Mouse (Mus musculus) kidney, embryonic 14.5 days (tissue): ENCODE data around the gene Pde9a. TPM values are rescaled to one million over a fixed set of nuclear protein-coding genes. Genes with fewer than 3 reads are reported as not detected.

Source experiments
- ATAC-seq: fragments of 200-750 bp; cut with Nextera tagmentation; 2 replicates; pipeline ENCODE4 v1.8.0; 2017; ENCODE audit warnings: moderate number of reproducible peaks, mild to moderate bottlenecking, moderate TSS enrichment, moderate library complexity; ENCODE audit not compliant: low FRiP score, low TSS enrichment
- H3K27ac ChIP-seq: fragments of 300-500 bp; sonication (generic); 2 replicates; pipeline ENCODE4 v1.5.1; 2014; ENCODE audit warnings: low read depth, mild to moderate bottlenecking, low read length, moderate library complexity, mixed read lengths
- H3K27me3 ChIP-seq: fragments of 300-500 bp; sonication (generic); 2 replicates; pipeline ENCODE4 v1.6.1; 2014; ENCODE audit warnings: mild to moderate bottlenecking, low read length; ENCODE audit not compliant: control insufficient read depth, insufficient read depth
- H3K36me3 ChIP-seq: fragments of 300-500 bp; sonication (generic); 2 replicates; pipeline ENCODE4 v1.6.1; 2014; ENCODE audit warnings: low read length, mixed read lengths; ENCODE audit not compliant: control insufficient read depth, insufficient read depth
- H3K4me1 ChIP-seq: fragments of 300-500 bp; sonication (generic); 2 replicates; pipeline ENCODE4 v1.6.1; 2014; ENCODE audit warnings: low read length, mixed read lengths; ENCODE audit not compliant: control insufficient read depth, insufficient read depth
- H3K4me2 ChIP-seq: fragments of 300-500 bp; sonication (generic); replicated peaks from 2 replicates; pipeline ENCODE4 v1.6.1; 2014; ENCODE audit warnings: low read depth, mild to moderate bottlenecking, low read length
- H3K4me3 ChIP-seq: fragments of 300-500 bp; sonication (generic); 2 replicates; pipeline ENCODE4 v1.5.1; 2014; ENCODE audit warnings: mild to moderate bottlenecking, low read length
- H3K9ac ChIP-seq: fragments of 300-500 bp; sonication (generic); 2 replicates; pipeline ENCODE4 v1.6.1; 2014; ENCODE audit warnings: low read depth, mild to moderate bottlenecking, low read length, moderate library complexity
- H3K9me3 ChIP-seq: fragments of 300-500 bp; sonication (generic); 2 replicates; pipeline ENCODE4 v1.6.1; 2016; ENCODE audit warnings: low read length; ENCODE audit not compliant: control insufficient read depth
- WGBS: fragments of 180-500 bp; shearing (Covaris S2); extraction: QIAGEN DNeasy Blood & Tissue Kit; methylation state at CpG from one replicate; pipeline ENCODE4 v1.1.7; 2014; 5-methylcytosine and 5-hydroxymethylcytosine counted together
- polyA plus RNA-seq: library from polyadenylated mRNA; unstranded; fragments of >200 nt; fragmentation: Nextera tagmentation; extraction: Ambion mirVana; gene quantifications from 2 replicates; pipeline ENCODE4 v1.2.1, GENCODE M21; 2014

Pde9a gene
- polyA plus RNA-seq, 1 experiment from 2014 or later = 37.6 TPM

DNA sequence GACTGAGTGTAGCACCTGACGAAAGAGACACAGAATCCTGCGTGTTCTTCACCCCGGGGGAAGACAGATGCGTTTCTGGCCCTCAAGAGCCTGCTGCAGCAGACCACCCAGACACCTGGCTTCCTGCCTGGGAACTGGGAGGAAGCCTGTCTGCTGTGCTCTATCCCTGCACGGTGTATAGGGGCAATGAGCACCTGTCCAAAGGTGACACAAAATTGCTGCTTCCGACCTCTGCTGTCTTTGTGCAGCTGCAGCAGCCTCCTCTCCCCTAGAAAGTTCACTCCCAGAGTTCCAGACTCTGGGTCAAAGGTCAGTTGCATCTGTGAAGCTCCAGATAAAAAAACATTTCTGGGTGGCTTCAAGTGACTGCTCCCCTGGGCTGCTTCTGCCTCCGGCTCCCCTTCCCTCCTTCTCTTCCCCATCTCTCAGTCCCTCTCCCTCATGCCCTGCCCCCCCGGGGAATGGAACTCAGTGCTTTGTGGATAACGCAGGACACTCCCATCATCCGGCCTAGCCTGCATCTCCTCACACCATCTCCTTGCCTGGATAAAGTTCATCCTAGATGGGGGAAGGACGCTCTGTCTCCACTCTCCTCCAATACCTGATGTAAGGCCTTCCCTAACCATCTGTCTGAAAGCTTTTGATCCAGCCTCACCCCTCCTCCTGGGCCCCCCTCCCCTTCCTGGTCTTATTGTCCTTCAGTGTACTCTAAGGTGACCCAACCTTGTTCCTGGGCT lies 93.3 kb downstream of the Pde9a start:
- Histone ChIP-seq H3K9me3 (no peaks in the 10 kb centered on the region), H3K4me2 (no peak overlapping the region), H3K27me3 (no peaks in the 10 kb centered on the region), H3K4me3 (no peak overlapping the region), H3K9ac (no peak overlapping the region), H3K27ac (no peak overlapping the region), H3K36me3 (peaks cover 5% of the 10 kb centered on the region; the same call in 1 of the 2 replicates), H3K4me1 (no peaks in the 10 kb centered on the region)
- ATAC-seq = no peak; the same call in 1 of the 2 replicates
- WGBS = 48% methylated on average over 11 of the region's 11 CpGs

DNA sequence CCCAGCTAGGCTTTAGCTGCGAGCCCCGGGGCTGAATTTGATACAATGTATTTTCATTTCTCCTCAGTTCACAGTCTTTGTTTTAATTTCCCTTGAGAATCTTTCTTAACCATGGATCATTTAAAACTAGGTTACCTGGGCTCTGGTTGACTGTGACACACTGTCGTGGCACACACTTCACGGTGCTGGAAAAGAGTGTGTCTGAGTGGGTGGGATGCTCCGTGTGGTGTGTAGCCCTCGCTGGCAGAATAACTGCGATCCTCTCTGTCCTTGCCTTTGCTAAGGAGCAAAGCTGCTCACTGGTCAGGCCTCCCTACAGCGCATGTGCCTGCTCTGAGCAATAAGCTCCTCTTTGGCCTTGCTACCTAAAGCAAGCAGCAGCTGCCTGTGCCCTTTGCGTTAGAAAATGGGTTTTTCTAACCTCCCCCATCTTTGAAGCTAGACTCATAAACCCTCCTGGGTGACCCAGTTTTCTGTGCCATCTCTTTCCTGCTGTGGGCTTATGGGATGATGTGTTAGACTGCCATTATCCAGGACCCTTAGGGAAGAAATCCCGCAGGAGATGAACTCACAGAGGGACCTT lies 100.7 kb downstream of the Pde9a start:
- Histone ChIP-seq H3K36me3 (no peaks in the 10 kb centered on the region), H3K9ac (no peak overlapping the region), H3K27me3 (no peaks in the 10 kb centered on the region), H3K27ac (no peak overlapping the region), H3K4me1 (no peaks in the 10 kb centered on the region), H3K9me3 (no peaks in the 10 kb centered on the region), H3K4me2 (no peak overlapping the region), H3K4me3 (no peak overlapping the region)
- WGBS = 64% methylated on average over 10 of the region's 10 CpGs
- ATAC-seq = no peak

DNA sequence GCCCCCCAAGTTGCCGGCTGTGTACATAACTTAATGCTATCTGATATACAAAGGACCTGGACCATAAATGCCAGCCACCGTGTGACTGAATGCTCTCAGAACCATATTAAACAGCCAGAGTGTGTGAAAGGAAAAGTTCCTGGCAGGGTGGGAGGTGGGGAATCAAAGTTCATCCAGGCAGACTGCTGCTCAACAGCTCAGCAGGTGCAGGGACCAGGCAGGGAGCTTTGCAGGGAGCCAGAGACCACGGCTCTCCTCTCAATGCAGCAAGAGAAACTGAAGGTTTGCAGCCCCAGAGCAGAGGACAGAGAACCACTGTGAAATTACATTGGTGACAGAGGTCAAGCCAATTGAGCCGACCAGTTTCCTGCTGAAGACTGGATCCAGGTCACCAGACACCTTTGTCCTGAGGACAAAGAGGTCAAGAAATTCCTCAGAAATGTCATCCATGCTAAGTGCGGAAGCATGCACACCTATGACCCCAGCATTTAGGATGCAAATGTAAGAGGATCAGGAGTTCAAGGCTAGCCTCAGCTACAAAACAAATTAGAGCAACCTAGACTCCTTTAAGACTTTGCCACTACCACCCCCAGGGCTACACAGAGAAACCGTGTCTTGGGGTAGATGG lies 101.5 kb downstream of the Pde9a start:
- Histone ChIP-seq H3K9ac (no peak overlapping the region), H3K9me3 (no peaks in the 10 kb centered on the region), H3K27ac (no peak overlapping the region), H3K4me2 (no peak overlapping the region), H3K27me3 (no peaks in the 10 kb centered on the region), H3K4me1 (no peaks in the 10 kb centered on the region), H3K36me3 (no peaks in the 10 kb centered on the region), H3K4me3 (no peak overlapping the region)
- 24% methylated on average over 6 of the region's 6 CpGs for WGBS
- no peak for ATAC-seq

DNA sequence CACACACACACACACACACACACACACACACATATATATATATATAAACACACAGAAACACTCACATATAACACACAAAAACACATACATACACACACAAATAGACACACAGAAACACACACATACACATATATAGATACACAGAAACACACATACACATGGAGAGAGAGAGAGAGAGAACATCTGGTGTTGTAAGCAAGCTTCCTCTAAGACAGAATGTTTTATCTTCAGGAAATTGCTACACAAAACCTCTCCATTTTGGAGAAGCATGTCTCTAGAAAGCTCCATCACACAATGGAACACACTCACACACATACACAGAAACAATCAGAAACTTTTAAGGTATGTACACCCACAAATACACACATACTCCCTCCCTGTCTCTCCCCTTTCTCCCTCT lies 105.3 kb downstream of the Pde9a start:
- Histone ChIP-seq H3K36me3 (peaks cover 15% of the 10 kb centered on the region), H3K4me2 (no peak overlapping the region), H3K27me3 (no peaks in the 10 kb centered on the region), H3K27ac (no peak overlapping the region), H3K9me3 (no peaks in the 10 kb centered on the region), H3K4me3 (no peak overlapping the region), H3K4me1 (no peaks in the 10 kb centered on the region), H3K9ac (no peak overlapping the region)
- ATAC-seq = no peak

DNA sequence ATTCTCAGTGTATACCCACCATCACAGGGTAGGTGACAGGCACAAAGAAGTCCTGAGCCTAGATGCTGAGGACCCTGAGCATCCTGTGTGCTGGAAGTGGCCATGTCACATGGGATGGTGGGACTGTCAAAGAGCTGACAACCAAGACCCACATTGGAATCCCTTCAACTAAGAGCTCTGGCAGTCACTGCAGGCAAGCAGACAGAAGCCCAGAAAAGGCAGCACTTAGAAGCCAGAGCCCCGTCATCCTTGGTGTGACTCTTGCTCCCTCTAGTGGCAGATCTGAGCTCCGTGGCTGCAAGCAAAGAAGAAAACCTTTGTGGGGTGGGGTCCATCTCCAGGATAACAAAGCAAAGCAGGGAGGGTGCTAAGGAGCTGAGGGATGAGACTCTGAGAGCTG lies 106.4 kb downstream of the Pde9a start:
- ATAC-seq = peak; percentile 74
- no peak overlapping the region for H3K9ac ChIP-seq
- no peaks in the 10 kb centered on the region for H3K27me3 ChIP-seq
- no peak overlapping the region for H3K4me3 ChIP-seq
- H3K27ac ChIP-seq = no peak overlapping the region
- no peak overlapping the region for H3K4me2 ChIP-seq
- no peaks in the 10 kb centered on the region for H3K4me1 ChIP-seq
- H3K9me3 ChIP-seq = no peaks in the 10 kb centered on the region
- H3K36me3 ChIP-seq = peaks cover 24% of the 10 kb centered on the region
- 0% methylated on average over 2 of the region's 2 CpGs for WGBS

DNA sequence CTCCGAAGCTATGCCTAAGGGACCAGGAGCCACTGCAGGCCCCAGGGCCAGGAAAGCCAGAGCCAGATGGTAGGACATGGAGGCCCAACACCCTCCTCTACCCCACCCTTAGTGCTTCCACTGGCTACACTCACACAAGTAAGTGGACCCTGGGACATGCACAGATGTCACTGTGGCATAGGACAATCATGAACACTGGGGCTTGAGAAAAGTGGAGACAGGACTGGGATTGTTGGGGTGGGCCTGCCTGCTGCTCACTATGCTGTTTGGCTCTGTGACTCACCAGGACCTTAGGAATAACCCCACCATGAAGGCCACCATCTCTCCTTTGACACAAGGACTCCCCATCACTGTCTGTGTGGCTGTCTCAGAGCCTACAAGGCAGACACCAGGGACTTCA lies 109.0 kb downstream of the Pde9a start:
- peaks cover 49% of the 10 kb centered on the region for H3K36me3 ChIP-seq
- H3K4me1 ChIP-seq = no peaks in the 10 kb centered on the region
- H3K4me2 ChIP-seq = no peak overlapping the region
- no peak overlapping the region for H3K27ac ChIP-seq
- no peak overlapping the region for H3K4me3 ChIP-seq
- H3K9me3 ChIP-seq = no peaks in the 10 kb centered on the region
- no peak overlapping the region for H3K9ac ChIP-seq
- WGBS = 100% methylated on average over 1 of the region's 1 CpGs
- ATAC-seq = no peak
- H3K27me3 ChIP-seq = no peaks in the 10 kb centered on the region

DNA sequence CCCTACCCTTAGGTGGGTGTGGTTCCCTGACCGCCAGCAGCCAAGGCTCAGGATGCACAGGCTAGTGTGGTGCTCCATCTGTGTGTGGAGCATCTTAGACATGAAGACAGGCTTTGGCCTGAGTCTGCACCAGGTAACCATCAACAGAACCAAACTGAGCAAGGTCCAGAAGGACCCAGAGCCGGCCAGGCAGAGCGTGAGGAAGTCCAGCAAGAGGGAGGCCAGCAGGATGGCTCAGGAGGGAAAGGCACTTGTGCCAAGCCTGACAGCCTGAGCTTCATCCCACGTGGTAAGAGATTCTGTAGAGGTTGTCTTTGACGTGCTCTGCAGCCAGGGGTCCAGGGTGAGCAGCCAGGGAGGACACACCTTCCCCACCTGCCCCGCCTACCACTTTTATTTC lies 111.7 kb downstream of the Pde9a start:
- Histone ChIP-seq H3K36me3 (peaks cover 74% of the 10 kb centered on the region), H3K9me3 (no peaks in the 10 kb centered on the region), H3K4me2 (no peak overlapping the region), H3K27me3 (no peaks in the 10 kb centered on the region), H3K9ac (no peak overlapping the region), H3K4me1 (no peaks in the 10 kb centered on the region), H3K27ac (no peak overlapping the region), H3K4me3 (no peak overlapping the region; the same call in 1 of the 2 replicates)
- 84% methylated on average over 6 of the region's 6 CpGs for WGBS
- ATAC-seq = no peak

DNA sequence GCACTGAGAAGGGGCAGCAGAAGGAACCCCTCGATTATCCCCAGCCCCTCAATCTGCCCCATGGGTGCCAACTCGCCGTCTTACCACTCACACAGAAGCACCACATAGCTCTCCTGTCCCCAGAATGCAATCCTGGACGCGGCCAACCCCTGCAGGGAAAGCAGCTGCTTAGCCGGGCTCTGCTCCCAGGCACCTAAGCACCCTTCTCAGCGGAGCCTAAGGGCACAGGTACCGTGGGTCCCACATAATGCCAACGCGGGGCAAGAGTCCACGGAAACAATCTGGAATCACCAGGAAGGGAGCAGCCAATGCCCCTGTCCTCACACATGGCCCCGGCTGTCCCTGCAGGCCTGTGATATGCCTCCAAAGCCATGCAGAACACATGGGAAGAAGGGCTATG lies 113.7 kb downstream of the Pde9a start:
- WGBS = 97% methylated on average over 12 of the region's 12 CpGs
- Histone ChIP-seq H3K9ac (no peak overlapping the region), H3K27ac (no peak overlapping the region), H3K4me2 (no peak overlapping the region), H3K4me3 (no peak overlapping the region), H3K4me1 (no peaks in the 10 kb centered on the region), H3K27me3 (no peaks in the 10 kb centered on the region), H3K36me3 (peaks cover 88% of the 10 kb centered on the region), H3K9me3 (no peaks in the 10 kb centered on the region)
- ATAC-seq = no peak

DNA sequence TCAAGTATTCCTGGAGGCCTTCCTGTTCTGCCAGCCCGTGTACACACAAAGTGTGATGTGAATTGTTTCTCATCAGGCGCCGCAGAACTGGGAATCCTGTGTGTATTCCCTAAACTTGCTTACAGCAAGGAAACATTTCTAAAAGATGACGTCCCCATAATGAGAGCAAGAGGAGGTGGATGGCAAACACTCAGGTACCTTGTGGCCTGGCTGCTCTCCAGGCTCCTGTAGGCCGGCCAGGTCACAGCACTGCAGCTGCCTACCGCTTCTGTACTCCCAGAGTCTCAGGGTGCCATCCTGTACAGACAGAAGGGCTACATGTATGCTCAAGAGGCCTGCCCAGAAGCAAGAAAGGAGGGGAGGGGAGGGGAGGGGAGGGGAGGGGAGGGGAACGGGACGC lies 114.4 kb downstream of the Pde9a start:
- no peak overlapping the region for H3K4me3 ChIP-seq
- no peak overlapping the region for H3K9ac ChIP-seq
- H3K36me3 ChIP-seq = peaks cover 87% of the 10 kb centered on the region
- H3K4me2 ChIP-seq = no peak overlapping the region
- no peaks in the 10 kb centered on the region for H3K27me3 ChIP-seq
- H3K4me1 ChIP-seq = peaks cover 6% of the 10 kb centered on the region
- 93% methylated on average over 7 of the region's 8 CpGs for WGBS
- ATAC-seq = no peak
- no peak overlapping the region for H3K27ac ChIP-seq
- H3K9me3 ChIP-seq = no peaks in the 10 kb centered on the region
